ENCODE assay signal across 8 mouse cellular contexts in genomic region chr7:65421451-65421850, GRCm38 (mm10).
DNase-seq lines count a peak whose midpoint lies in the region; ATAC-seq lines count a peak whose summit lies in the region.

No protein-coding gene starts in this region.

- no peak overlapping the region for H3K9ac ChIP-seq in forebrain, embryonic 15.5 days (replicated peaks)
- H3K9ac ChIP-seq in hindbrain, embryonic 16.5 days (ENCODE audit: low read depth, low read length) = peak overlapping the region; percentile 42; the same call in 1 of the 2 replicates
- no peak overlapping the region for H3K9ac ChIP-seq in midbrain, embryonic 15.5 days

- H3K4me3 ChIP-seq in forebrain, embryonic 15.5 days = peak overlapping the region; percentile 19
- H3K4me3 ChIP-seq in hindbrain, embryonic 16.5 days (ENCODE audit: low read length) = no peak overlapping the region
- H3K4me3 ChIP-seq in midbrain, embryonic 15.5 days = no peak overlapping the region

- H3K9me3 ChIP-seq in forebrain, embryonic 15.5 days = no peaks in the 10 kb centered on the region
- H3K9me3 ChIP-seq in hindbrain, embryonic 16.5 days (ENCODE audit: control insufficient read depth, low read length) = no peaks in the 10 kb centered on the region
- H3K9me3 ChIP-seq in midbrain, embryonic 15.5 days = no peaks in the 10 kb centered on the region

- H3K4me1 ChIP-seq in forebrain, embryonic 15.5 days = peaks cover 9% of the 10 kb centered on the region
- H3K4me1 ChIP-seq in hindbrain, embryonic 16.5 days (ENCODE audit: control insufficient read depth, insufficient read depth, low read depth, low read length) = peaks cover 10% of the 10 kb centered on the region
- H3K4me1 ChIP-seq in midbrain, embryonic 15.5 days = peaks cover 12% of the 10 kb centered on the region

- H3K27me3 ChIP-seq in forebrain, embryonic 15.5 days = no peaks in the 10 kb centered on the region
- no peaks in the 10 kb centered on the region for H3K27me3 ChIP-seq in hindbrain, embryonic 16.5 days (replicated peaks; ENCODE audit: control insufficient read depth, insufficient read depth, low read length)
- H3K27me3 ChIP-seq in midbrain, embryonic 15.5 days (replicated peaks) = no peaks in the 10 kb centered on the region

- DNase-seq in testis, postnatal 10 days (ENCODE audit: low spot score) = peak; percentile 47
- DNase-seq in testis, postnatal 14 days (ENCODE audit: low spot score) = no peak
- peak; percentile 42 for DNase-seq in liver
- no peak for DNase-seq in urinary bladder, postnatal 36 days (ENCODE audit: low spot score in 2 of 2)
- no peak for DNase-seq in cerebellum, adult 9-10 months

- H3K4me2 ChIP-seq in forebrain, embryonic 15.5 days (replicated peaks) = peak overlapping the region; percentile 39
- H3K4me2 ChIP-seq in hindbrain, embryonic 16.5 days (ENCODE audit: low read length) = peak overlapping the region; percentile 49
- H3K4me2 ChIP-seq in midbrain, embryonic 15.5 days = peak overlapping the region; percentile 33

- H3K36me3 ChIP-seq in forebrain, embryonic 15.5 days = no peaks in the 10 kb centered on the region
- H3K36me3 ChIP-seq in hindbrain, embryonic 16.5 days (ENCODE audit: control insufficient read depth, insufficient read depth, low read length) = no peaks in the 10 kb centered on the region; the same call in 1 of the 2 replicates
- H3K36me3 ChIP-seq in midbrain, embryonic 15.5 days (replicated peaks) = no peaks in the 10 kb centered on the region

- ATAC-seq in forebrain, embryonic 15.5 days (replicated peaks) = peak; percentile 86
- ATAC-seq in hindbrain, embryonic 16.5 days = peak; percentile 81
- ATAC-seq in midbrain, embryonic 15.5 days (replicated peaks) = peak; percentile 81

- 2% methylated on average over 8 of the region's 10 CpGs for WGBS in forebrain, embryonic 15.5 days
- WGBS in hindbrain, embryonic 16.5 days = 3% methylated on average over 10 of the region's 10 CpGs
- 4% methylated on average over 10 of the region's 10 CpGs for WGBS in midbrain, embryonic 15.5 days

- 0 out of 2 replicates have a peak overlapping the region, but pooled peaks have one; percentile 8 for H3K27ac ChIP-seq in forebrain, embryonic 15.5 days (replicated peaks)
- 0 out of 2 replicates have a peak overlapping the region, but pooled peaks have one; percentile 17 for H3K27ac ChIP-seq in hindbrain, embryonic 16.5 days (ENCODE audit: low read depth, low read length)
- H3K27ac ChIP-seq in midbrain, embryonic 15.5 days = 0 out of 2 replicates have a peak overlapping the region, but pooled peaks have one; percentile 14

Comparison
In these comparisons a context has a peak if more than half of its experiments do, and no peak if none do; other contexts are left out.
1. DNase-seq: peak in testis, postnatal 10 days (single experiment) and liver (single experiment); none in testis, postnatal 14 days (single experiment), urinary bladder, postnatal 36 days (0 of 2) and cerebellum, adult 9-10 months (single experiment).
2. Peak in every context shown above with its lines, with median percentiles within 50 percentile points of each other: ATAC-seq, H3K27ac ChIP-seq and H3K4me2 ChIP-seq.